Mouse (Mus musculus) bone marrow, adult 2 months (tissue): ENCODE measurements around the gene Repin1.

Experiments
- CTCF ChIP-seq: fragments of 200-500 bp; IDR thresholded peaks from 2 replicates; pipeline ENCODE4 v1.5.1; 2011; ENCODE audit warnings: low read length, control low read depth; ENCODE audit not compliant: control insufficient read depth, insufficient read depth
- POLR2A ChIP-seq: fragments of 200-500 bp; IDR thresholded peaks from 2 replicates; pipeline ENCODE4 v1.6.1; 2011; ENCODE audit warnings: low read depth, mild to moderate bottlenecking, control low read depth, low read length, borderline replicate concordance; ENCODE audit not compliant: control insufficient read depth

DNA sequence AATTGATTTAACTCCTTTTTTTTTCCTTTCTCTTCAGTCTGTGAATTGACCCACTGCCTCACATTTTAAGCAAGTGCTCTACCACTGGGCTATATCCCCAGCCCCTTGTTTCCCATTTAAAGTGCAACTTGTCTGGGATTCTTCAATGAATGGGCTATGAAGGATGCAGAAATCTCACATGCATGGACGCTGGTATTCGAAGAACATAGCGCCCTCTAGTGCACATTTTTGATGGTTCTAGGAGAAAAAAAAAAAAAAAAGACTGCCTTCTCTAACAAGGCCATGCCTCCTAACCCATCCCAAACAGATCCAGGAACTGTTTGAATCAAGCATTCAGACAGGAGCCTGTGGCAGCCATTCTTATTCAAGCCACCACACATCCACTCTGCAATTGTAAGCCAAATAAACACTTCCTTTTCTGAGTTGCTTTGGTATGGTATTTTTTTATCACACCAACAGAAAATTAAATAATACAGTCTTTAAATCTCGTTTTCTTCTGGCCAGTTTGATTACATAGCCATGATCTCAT, 49.1 kb downstream of the Repin1 start:
- TF ChIP-seq CTCF (no peak), POLR2A (no peak)
